Mouse (Mus musculus) kidney, embryonic 14.5 days (tissue): Measurements from ENCODE around the gene Ttll11. TPM values are rescaled to one million over a fixed set of nuclear protein-coding genes. Genes with fewer than 3 reads are reported as not detected.

Experiments used
- ATAC-seq: fragments of 200-750 bp; cut with Nextera tagmentation; 2 replicates; pipeline ENCODE4 v1.8.0; 2017; ENCODE audit warnings: moderate number of reproducible peaks, mild to moderate bottlenecking, moderate TSS enrichment, moderate library complexity; ENCODE audit not compliant: low FRiP score, low TSS enrichment
- H3K27ac ChIP-seq: fragments of 300-500 bp; sonication (generic); 2 replicates; pipeline ENCODE4 v1.5.1; 2014; ENCODE audit warnings: low read depth, mild to moderate bottlenecking, low read length, moderate library complexity, mixed read lengths
- H3K27me3 ChIP-seq: fragments of 300-500 bp; sonication (generic); 2 replicates; pipeline ENCODE4 v1.6.1; 2014; ENCODE audit warnings: mild to moderate bottlenecking, low read length; ENCODE audit not compliant: control insufficient read depth, insufficient read depth
- H3K36me3 ChIP-seq: fragments of 300-500 bp; sonication (generic); 2 replicates; pipeline ENCODE4 v1.6.1; 2014; ENCODE audit warnings: low read length, mixed read lengths; ENCODE audit not compliant: control insufficient read depth, insufficient read depth
- H3K4me1 ChIP-seq: fragments of 300-500 bp; sonication (generic); 2 replicates; pipeline ENCODE4 v1.6.1; 2014; ENCODE audit warnings: low read length, mixed read lengths; ENCODE audit not compliant: control insufficient read depth, insufficient read depth
- H3K4me2 ChIP-seq: fragments of 300-500 bp; sonication (generic); replicated peaks from 2 replicates; pipeline ENCODE4 v1.6.1; 2014; ENCODE audit warnings: low read depth, mild to moderate bottlenecking, low read length
- H3K4me3 ChIP-seq: fragments of 300-500 bp; sonication (generic); 2 replicates; pipeline ENCODE4 v1.5.1; 2014; ENCODE audit warnings: mild to moderate bottlenecking, low read length
- H3K9ac ChIP-seq: fragments of 300-500 bp; sonication (generic); 2 replicates; pipeline ENCODE4 v1.6.1; 2014; ENCODE audit warnings: low read depth, mild to moderate bottlenecking, low read length, moderate library complexity
- H3K9me3 ChIP-seq: fragments of 300-500 bp; sonication (generic); 2 replicates; pipeline ENCODE4 v1.6.1; 2016; ENCODE audit warnings: low read length; ENCODE audit not compliant: control insufficient read depth
- WGBS: fragments of 180-500 bp; shearing (Covaris S2); extraction: QIAGEN DNeasy Blood & Tissue Kit; methylation state at CpG from one replicate; pipeline ENCODE4 v1.1.7; 2014; 5-methylcytosine and 5-hydroxymethylcytosine counted together
- polyA plus RNA-seq: library from polyadenylated mRNA; unstranded; fragments of >200 nt; fragmentation: Nextera tagmentation; extraction: Ambion mirVana; gene quantifications from 2 replicates; pipeline ENCODE4 v1.2.1, GENCODE M21; 2014

Ttll11 gene
- polyA plus RNA-seq, 1 experiment from 2014 or later, result 0.58 TPM

DNA sequence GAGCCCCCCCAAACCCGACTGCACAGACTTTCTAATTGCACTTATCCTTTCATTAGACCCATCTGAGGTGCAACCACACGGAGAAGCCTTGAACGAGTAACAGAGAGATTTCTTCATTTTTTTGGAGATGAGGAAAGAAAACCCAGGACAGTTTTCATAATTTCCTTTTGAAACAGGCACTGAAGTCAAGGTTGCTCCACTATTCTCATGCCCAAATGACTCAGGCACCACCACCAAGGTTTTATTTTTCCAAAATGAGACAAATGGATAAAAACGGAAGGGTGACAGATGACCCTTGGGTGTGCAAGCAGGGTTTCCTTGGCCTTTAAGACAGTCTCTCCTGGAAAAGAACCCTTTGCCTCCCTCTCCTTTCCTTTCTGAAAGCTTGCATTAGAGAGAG is 54.8 kb downstream of the Ttll11 start:
- Histone ChIP-seq H3K4me1 (no peaks in the 10 kb centered on the region), H3K27me3 (no peaks in the 10 kb centered on the region), H3K36me3 (no peaks in the 10 kb centered on the region), H3K9me3 (no peaks in the 10 kb centered on the region), H3K4me2 (no peak overlapping the region), H3K9ac (no peak overlapping the region), H3K27ac (no peak overlapping the region), H3K4me3 (no peak overlapping the region)
- no peak for ATAC-seq
- 72% methylated on average over 4 of the region's 4 CpGs for WGBS

DNA sequence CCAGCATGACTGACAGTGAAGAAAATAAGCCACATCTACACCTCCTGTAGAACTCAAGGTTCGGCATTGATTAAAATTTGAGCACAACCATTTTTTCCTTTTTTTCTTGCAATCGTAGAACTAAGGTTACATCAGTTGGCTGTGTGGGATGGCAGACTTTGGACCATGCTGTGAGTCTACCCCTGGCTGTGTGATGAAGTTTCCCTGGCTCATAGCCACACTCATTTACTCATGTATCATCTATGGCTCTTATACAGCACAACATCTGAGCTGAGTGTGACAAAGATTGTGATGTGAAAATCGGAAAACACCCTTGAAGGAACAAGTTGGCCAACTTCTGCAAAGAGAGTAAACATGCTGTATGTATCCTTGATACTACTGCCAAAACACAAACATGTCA is 56.8 kb downstream of the Ttll11 start:
- H3K4me3 ChIP-seq, result no peak overlapping the region
- H3K9ac ChIP-seq, result no peak overlapping the region
- ATAC-seq, result no peak
- WGBS, result 86% methylated on average over 3 of the region's 3 CpGs
- H3K4me1 ChIP-seq, result no peaks in the 10 kb centered on the region
- no peaks in the 10 kb centered on the region for H3K27me3 ChIP-seq
- no peak overlapping the region for H3K4me2 ChIP-seq
- H3K9me3 ChIP-seq, result no peaks in the 10 kb centered on the region
- no peaks in the 10 kb centered on the region for H3K36me3 ChIP-seq
- H3K27ac ChIP-seq, result no peak overlapping the region

- H3K4me1 ChIP-seq, result no peaks in the 10 kb centered on the region
- no peak overlapping the region for H3K4me2 ChIP-seq
- no peak overlapping the region for H3K9ac ChIP-seq
- 73% methylated on average over 4 of the region's 4 CpGs for WGBS
- no peak overlapping the region for H3K4me3 ChIP-seq
- H3K27ac ChIP-seq, result no peak overlapping the region
- no peaks in the 10 kb centered on the region for H3K27me3 ChIP-seq
- no peaks in the 10 kb centered on the region for H3K36me3 ChIP-seq
- ATAC-seq, result no peak
- no peaks in the 10 kb centered on the region for H3K9me3 ChIP-seq
Observed at GRCm38 (mm10) chr2:35912090-35912489, 67.6 kb downstream of the Ttll11 start.

- Histone ChIP-seq H3K27me3 (no peaks in the 10 kb centered on the region), H3K9me3 (no peaks in the 10 kb centered on the region), H3K4me2 (no peak overlapping the region), H3K27ac (no peak overlapping the region), H3K36me3 (no peaks in the 10 kb centered on the region), H3K4me3 (no peak overlapping the region), H3K4me1 (no peaks in the 10 kb centered on the region), H3K9ac (no peak overlapping the region)
- WGBS, result 79% methylated on average over 1 of the region's 1 CpGs
- no peak for ATAC-seq
Observed at GRCm38 (mm10) chr2:35911675-35912074, 68.0 kb downstream of the Ttll11 start.

- no peaks in the 10 kb centered on the region for H3K4me1 ChIP-seq
- WGBS, result 12% methylated on average over 9 of the region's 9 CpGs
- H3K36me3 ChIP-seq, result no peaks in the 10 kb centered on the region
- H3K4me2 ChIP-seq, result no peak overlapping the region
- H3K9me3 ChIP-seq, result no peaks in the 10 kb centered on the region
- ATAC-seq, result no peak
- no peaks in the 10 kb centered on the region for H3K27me3 ChIP-seq
- H3K27ac ChIP-seq, result no peak overlapping the region
- no peak overlapping the region for H3K4me3 ChIP-seq
- H3K9ac ChIP-seq, result no peak overlapping the region
Observed at GRCm38 (mm10) chr2:35910740-35911139, 69.0 kb downstream of the Ttll11 start.

- ATAC-seq, result no peak
Observed at GRCm38 (mm10) chr2:35909353-35909752, 70.4 kb downstream of the Ttll11 start.

DNA sequence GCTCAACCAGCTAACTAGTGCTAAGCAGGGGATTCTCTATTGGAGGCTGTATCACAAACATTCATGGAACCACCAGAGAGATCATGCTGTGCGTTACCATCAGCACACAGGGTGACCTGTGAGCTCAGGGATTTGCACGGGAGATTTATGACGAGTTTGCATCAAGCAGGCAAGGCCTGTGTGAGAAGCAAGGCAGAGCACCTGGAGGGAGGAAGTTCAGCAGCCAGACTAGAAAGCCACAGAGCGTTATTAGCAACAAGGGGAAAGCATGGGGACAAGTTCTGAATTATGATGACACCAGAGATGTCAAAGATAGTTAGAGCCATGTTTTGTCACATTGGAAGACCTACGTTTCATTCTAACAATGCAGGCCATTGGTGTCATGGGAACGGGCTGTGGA is 72.1 kb downstream of the Ttll11 start:
- H3K9me3 ChIP-seq, result no peaks in the 10 kb centered on the region
- no peaks in the 10 kb centered on the region for H3K36me3 ChIP-seq
- H3K27me3 ChIP-seq, result no peaks in the 10 kb centered on the region
- no peaks in the 10 kb centered on the region for H3K4me1 ChIP-seq
- no peak for ATAC-seq
- no peak overlapping the region for H3K9ac ChIP-seq
- no peak overlapping the region for H3K27ac ChIP-seq
- WGBS, result 75% methylated on average over 6 of the region's 6 CpGs
- H3K4me3 ChIP-seq, result no peak overlapping the region
- no peak overlapping the region for H3K4me2 ChIP-seq

More at GRCm38 (mm10) chr2:35909353-35909752, 70.4 kb downstream of the Ttll11 start:
- Histone ChIP-seq H3K27me3 (no peaks in the 10 kb centered on the region), H3K27ac (no peak overlapping the region), H3K4me2 (no peak overlapping the region), H3K9me3 (no peaks in the 10 kb centered on the region), H3K9ac (no peak overlapping the region), H3K36me3 (no peaks in the 10 kb centered on the region), H3K4me1 (no peaks in the 10 kb centered on the region), H3K4me3 (no peak overlapping the region)
- WGBS, result 93% methylated on average over 4 of the region's 4 CpGs

DNA sequence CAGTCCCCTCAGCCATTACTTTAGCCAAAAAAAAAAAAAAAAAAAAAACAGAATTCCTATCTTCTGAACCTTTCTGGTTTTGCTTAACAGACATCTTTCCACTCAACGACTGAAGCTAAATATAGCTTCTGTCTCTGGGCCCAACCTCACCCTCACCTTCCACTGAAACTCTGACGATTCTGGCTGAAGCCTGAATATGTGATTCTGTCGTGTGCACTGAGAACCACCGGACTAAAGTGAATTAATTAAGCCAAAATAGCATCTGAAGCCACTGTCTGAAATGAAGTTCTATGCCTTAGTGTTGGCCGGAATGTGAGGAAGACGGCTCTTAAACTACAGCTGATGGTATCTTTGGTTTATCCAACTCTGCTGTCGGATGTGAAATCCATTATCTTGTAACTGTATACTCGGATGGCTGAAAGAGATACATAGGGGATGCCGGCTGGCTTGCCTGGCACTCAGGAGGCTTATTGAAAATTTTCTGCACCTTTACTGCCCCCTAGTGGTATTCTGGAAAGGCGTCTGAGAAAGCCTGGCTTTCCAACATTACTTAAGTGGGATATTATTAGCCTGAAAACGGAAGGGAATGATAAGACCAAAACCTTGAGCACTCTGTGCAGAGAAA is 73.4 kb downstream of the Ttll11 start:
- Histone ChIP-seq H3K9ac (no peak overlapping the region), H3K4me1 (no peaks in the 10 kb centered on the region), H3K4me3 (no peak overlapping the region), H3K36me3 (no peaks in the 10 kb centered on the region), H3K9me3 (no peaks in the 10 kb centered on the region), H3K27ac (no peak overlapping the region), H3K4me2 (no peak overlapping the region), H3K27me3 (no peaks in the 10 kb centered on the region)
- peak; percentile 51; the same call in 1 of the 2 replicates for ATAC-seq
- WGBS, result 9% methylated on average over 11 of the region's 11 CpGs

DNA sequence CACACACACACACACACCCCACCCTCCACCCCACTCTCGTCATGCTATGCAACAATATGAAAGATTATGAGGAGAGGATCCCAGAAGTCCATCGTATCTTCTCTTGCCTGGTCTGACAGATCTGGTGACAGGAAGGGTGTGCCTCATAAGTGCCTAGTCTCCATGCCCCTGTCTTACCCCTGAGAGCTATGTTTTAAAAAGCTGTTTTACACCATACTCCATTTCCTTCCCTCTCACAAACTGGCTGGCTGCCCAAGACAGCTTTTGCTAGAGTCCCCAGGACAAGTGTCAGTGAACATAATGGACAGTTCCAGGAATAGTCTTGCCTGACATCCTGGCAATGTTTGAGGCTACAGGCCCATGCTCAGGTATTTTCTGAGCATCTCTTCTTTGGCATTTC is 78.9 kb downstream of the Ttll11 start:
- Histone ChIP-seq H3K36me3 (no peaks in the 10 kb centered on the region), H3K27ac (no peak overlapping the region), H3K9me3 (no peaks in the 10 kb centered on the region), H3K9ac (no peak overlapping the region), H3K4me2 (no peak overlapping the region), H3K4me3 (no peak overlapping the region), H3K4me1 (no peaks in the 10 kb centered on the region), H3K27me3 (no peaks in the 10 kb centered on the region)
- no peak for ATAC-seq
- 78% methylated on average over 2 of the region's 2 CpGs for WGBS
